Mouse (Mus musculus) heart, postnatal 0 days (tissue): ENCODE measurements around the gene Syt2.

Experiments
- CTCF ChIP-seq: IDR thresholded peaks from 2 replicates; pipeline ENCODE4 v1.5.1; 2016; ENCODE audit warnings: antibody characterized with exemption, control low read depth, low read depth
- EP300 ChIP-seq: IDR thresholded peaks from 2 replicates; pipeline ENCODE4 v1.6.1; 2016; ENCODE audit warnings: antibody characterized with exemption, low read depth

GRCm38 (mm10) chr1:134643702-134644101 is 2.8 kb upstream of the Syt2 start:
- TF ChIP-seq EP300, result no peak
- TF ChIP-seq CTCF, result no peak
